Mouse (Mus musculus): ENCODE data around the gene 2310011J03Rik. TPM values are rescaled to one million over a fixed set of nuclear protein-coding genes. Genes with fewer than 3 reads are reported as not detected.

2310011J03Rik gene
- polyA plus RNA-seq, 1 experiment: 44.0 TPM

- Histone ChIP-seq H3K4me3 (no peak overlapping the region), H3K27me3 (ENCODE audit: control insufficient read depth, insufficient read depth, insufficient read length) (no peaks in the 10 kb centered on the region), H3K36me3 (ENCODE audit: control insufficient read depth, insufficient read depth) (peaks cover 14% of the 10 kb centered on the region), H3K4me2 (ENCODE audit: low read depth) (no peak overlapping the region), H3ac (ENCODE audit: control insufficient read depth, insufficient read length) (no peak overlapping the region), H3K79me2 (ENCODE audit: control insufficient read depth, insufficient read depth) (peaks cover 8% of the 10 kb centered on the region)
- TF ChIP-seq MAX (IDR thresholded peaks at IDR 0.05; ENCODE audit: low read depth) (no peak), POLR2A (IDR thresholded peaks at IDR 0.05; ENCODE audit: insufficient read length, low read depth) (no peak), USF1 (IDR thresholded peaks at IDR 0.05; ENCODE audit: low read depth) (no peak), SRF (IDR thresholded peaks at IDR 0.05; ENCODE audit: control insufficient read depth, insufficient read length, low read depth) (no peak), TCF12 (IDR thresholded peaks at IDR 0.05; ENCODE audit: insufficient read depth, poor library complexity, severe bottlenecking) (no peak), CEBPB (IDR thresholded peaks at IDR 0.05; ENCODE audit: insufficient read depth, poor library complexity, severe bottlenecking) (no peak)
These were observed 32.2 kb downstream of the 2310011J03Rik start for GRCm38 (mm10) chr10:80288097-80288496.

GRCm38 (mm10) chr10:80285222-80286070 lies 34.9 kb downstream of the 2310011J03Rik start:
- Histone ChIP-seq H3K79me2 (ENCODE audit: control insufficient read depth, insufficient read depth) (no peaks in the 10 kb centered on the region), H3K4me3 (no peak overlapping the region), H3K36me3 (ENCODE audit: control insufficient read depth, insufficient read depth) (peaks cover 18% of the 10 kb centered on the region), H3ac (ENCODE audit: control insufficient read depth, insufficient read length) (no peak overlapping the region), H3K27me3 (ENCODE audit: control insufficient read depth, insufficient read depth, insufficient read length) (no peaks in the 10 kb centered on the region), H3K4me2 (ENCODE audit: low read depth) (no peak overlapping the region)
- no peak for TF ChIP-seq REST (IDR thresholded peaks at IDR 0.05; ENCODE audit: insufficient read depth, insufficient read length)
- TF ChIP-seq MYOG (IDR thresholded peaks at IDR 0.05; ENCODE audit: control insufficient read depth in 1 of 3, insufficient read depth in 1 of 3, insufficient read length in 2 of 3, low read depth in 2 of 3): no peak
- TF ChIP-seq POLR2AphosphoS2 (IDR thresholded peaks at IDR 0.05; ENCODE audit: insufficient read length, low read depth): no peak
- no peak for TF ChIP-seq TCF12 (IDR thresholded peaks at IDR 0.05; ENCODE audit: insufficient read depth, poor library complexity, severe bottlenecking)
- TF ChIP-seq POLR2A (IDR thresholded peaks at IDR 0.05; ENCODE audit: insufficient read length, low read depth): no peak

DNA sequence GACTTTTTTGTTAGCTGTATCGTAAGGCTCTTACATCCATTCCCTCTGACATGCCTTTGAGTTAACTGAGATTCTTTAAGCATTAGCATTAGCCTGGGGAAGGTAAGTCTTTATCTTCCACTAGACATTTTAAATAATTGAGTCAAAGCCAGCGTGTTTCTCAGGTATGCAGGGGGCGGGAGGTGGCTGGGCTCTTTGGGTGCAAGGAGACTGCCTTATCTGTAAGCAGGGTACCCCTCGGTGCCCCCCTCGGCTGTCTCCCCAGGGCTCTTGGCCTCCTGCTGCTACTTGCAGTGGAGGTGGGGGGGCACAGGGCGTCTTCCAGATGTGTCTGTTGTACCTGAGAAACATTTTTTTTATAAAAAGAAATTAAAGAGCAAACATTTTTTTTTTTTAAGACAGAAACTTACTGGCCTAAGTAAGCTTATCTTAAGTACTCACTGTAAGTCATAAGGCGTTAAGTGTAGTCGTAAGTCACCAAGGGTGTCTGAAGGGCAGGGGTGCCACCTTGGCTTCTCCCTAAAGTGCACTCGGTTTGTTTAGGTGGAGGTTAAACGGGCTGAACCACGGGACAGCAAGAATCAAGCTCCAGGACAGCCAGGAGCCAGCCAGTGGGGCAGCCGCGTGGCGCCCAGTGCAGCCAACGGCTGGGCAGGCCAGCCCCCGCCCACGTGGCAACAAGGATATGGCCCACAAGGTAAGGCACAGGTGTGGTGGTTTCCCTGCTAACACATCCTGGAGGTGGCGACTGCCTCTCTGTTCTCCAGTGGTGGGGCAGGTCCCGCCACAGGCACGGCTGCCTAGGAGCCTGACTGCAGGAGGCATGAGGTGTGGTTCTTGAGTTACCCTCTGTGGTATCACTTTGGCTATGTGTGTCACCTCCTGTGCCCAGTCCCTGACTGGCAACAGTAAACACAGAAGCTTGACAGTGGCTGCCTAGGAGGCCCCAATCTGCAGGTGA lies 37.6 kb downstream of the 2310011J03Rik start:
- Histone ChIP-seq H3K4me3 (no peak overlapping the region), H3K79me2 (ENCODE audit: control insufficient read depth, insufficient read depth) (no peaks in the 10 kb centered on the region), H3ac (ENCODE audit: control insufficient read depth, insufficient read length) (no peak overlapping the region), H3K4me2 (ENCODE audit: low read depth) (no peak overlapping the region), H3K36me3 (ENCODE audit: control insufficient read depth, insufficient read depth) (peaks cover 26% of the 10 kb centered on the region), H3K27me3 (ENCODE audit: control insufficient read depth, insufficient read depth, insufficient read length) (no peaks in the 10 kb centered on the region)
- TF ChIP-seq SRF (IDR thresholded peaks at IDR 0.05; ENCODE audit: control insufficient read depth, insufficient read length, low read depth) (no peak), POLR2AphosphoS2 (IDR thresholded peaks at IDR 0.05; ENCODE audit: insufficient read length, low read depth) (peak; percentile 24)

- TF ChIP-seq REST (IDR thresholded peaks at IDR 0.05; ENCODE audit: insufficient read depth, insufficient read length) (no peak), USF1 (IDR thresholded peaks at IDR 0.05; ENCODE audit: low read depth) (no peak), CEBPB (IDR thresholded peaks at IDR 0.05; ENCODE audit: insufficient read depth, poor library complexity, severe bottlenecking) (no peak), POLR2AphosphoS2 (IDR thresholded peaks at IDR 0.05; ENCODE audit: insufficient read length, low read depth) (no peak), MAX (IDR thresholded peaks at IDR 0.05; ENCODE audit: low read depth) (no peak), TCF3 (IDR thresholded peaks at IDR 0.05; ENCODE audit: insufficient read length, low read depth) (no peak), POLR2A (IDR thresholded peaks at IDR 0.05; ENCODE audit: insufficient read length, low read depth) (no peak), MYOD1 (IDR thresholded peaks at IDR 0.05; ENCODE audit: control insufficient read depth in 1 of 3, insufficient read length in 2 of 3, low read depth in 2 of 3) (no peak), TCF12 (IDR thresholded peaks at IDR 0.05; ENCODE audit: insufficient read depth, poor library complexity, severe bottlenecking) (no peak), E2F4 (IDR thresholded peaks at IDR 0.05; ENCODE audit: insufficient read depth) (no peak), SRF (IDR thresholded peaks at IDR 0.05; ENCODE audit: control insufficient read depth, insufficient read length, low read depth) (no peak), MYOG (IDR thresholded peaks at IDR 0.05; ENCODE audit: control insufficient read depth in 1 of 3, insufficient read depth in 1 of 3, insufficient read length in 2 of 3, low read depth in 2 of 3) (no peak)
- Histone ChIP-seq H3K36me3 (ENCODE audit: control insufficient read depth, insufficient read depth) (peaks cover 31% of the 10 kb centered on the region), H3K4me3 (no peak overlapping the region), H3K27me3 (ENCODE audit: control insufficient read depth, insufficient read depth, insufficient read length) (no peaks in the 10 kb centered on the region), H3ac (ENCODE audit: control insufficient read depth, insufficient read length) (no peak overlapping the region), H3K4me2 (ENCODE audit: low read depth) (no peak overlapping the region), H3K79me2 (ENCODE audit: control insufficient read depth, insufficient read depth) (no peaks in the 10 kb centered on the region)
These were observed 38.4 kb downstream of the 2310011J03Rik start for GRCm38 (mm10) chr10:80281921-80282371.

GRCm38 (mm10) chr10:80281304-80281703 lies 39.0 kb downstream of the 2310011J03Rik start:
- no peak overlapping the region for H3K4me3 ChIP-seq
- no peak overlapping the region for H3K4me2 ChIP-seq (ENCODE audit: low read depth)
- no peaks in the 10 kb centered on the region for H3K27me3 ChIP-seq (ENCODE audit: control insufficient read depth, insufficient read depth, insufficient read length)
- TF ChIP-seq E2F4 (IDR thresholded peaks at IDR 0.05; ENCODE audit: insufficient read depth): no peak
- TF ChIP-seq MAX (IDR thresholded peaks at IDR 0.05; ENCODE audit: low read depth): no peak
- no peak for TF ChIP-seq MYOD1 (IDR thresholded peaks at IDR 0.05; ENCODE audit: control insufficient read depth in 1 of 3, insufficient read length in 2 of 3, low read depth in 2 of 3)
- TF ChIP-seq REST (IDR thresholded peaks at IDR 0.05; ENCODE audit: insufficient read depth, insufficient read length): no peak
- TF ChIP-seq SRF (IDR thresholded peaks at IDR 0.05; ENCODE audit: control insufficient read depth, insufficient read length, low read depth): no peak
- no peak for TF ChIP-seq CEBPB (IDR thresholded peaks at IDR 0.05; ENCODE audit: insufficient read depth, poor library complexity, severe bottlenecking)
- H3ac ChIP-seq (ENCODE audit: control insufficient read depth, insufficient read length): no peak overlapping the region
- H3K36me3 ChIP-seq (ENCODE audit: control insufficient read depth, insufficient read depth): peaks cover 35% of the 10 kb centered on the region
- no peaks in the 10 kb centered on the region for H3K79me2 ChIP-seq (ENCODE audit: control insufficient read depth, insufficient read depth)
